Mouse (Mus musculus): Measurements from ENCODE around the gene Sirt2.

DNA sequence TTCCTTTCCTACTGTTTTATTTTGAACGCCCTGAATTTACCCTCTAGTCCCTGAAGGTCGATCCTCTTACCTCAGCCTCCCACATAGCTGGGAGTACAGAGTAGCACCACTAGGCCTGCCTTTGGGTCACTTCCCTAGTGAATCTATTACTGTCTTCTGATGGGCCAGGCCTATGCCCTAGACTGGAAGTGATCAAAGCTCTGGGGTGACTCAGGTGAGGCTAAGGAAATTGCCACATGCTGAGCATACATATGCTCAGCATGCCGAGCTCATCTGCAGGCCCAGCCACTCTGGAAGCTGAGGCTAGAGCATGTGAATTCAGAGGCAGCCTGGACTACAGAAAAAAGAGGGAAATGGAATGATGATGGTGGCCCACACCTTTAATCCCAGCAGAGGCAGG lies 6.6 kb downstream of the Sirt2 start:
- TF ChIP-seq CTCF (IDR thresholded peaks at IDR 0.05; ENCODE audit: low read depth, low read length) (no peak), POLR2A (IDR thresholded peaks at IDR 0.05; ENCODE audit: extremely low read depth, insufficient read depth, low read length) (no peak)
